Mouse (Mus musculus) thymus, postnatal 10 days (tissue): Measurements from ENCODE around the gene Uqcc3.
"Not testable (repeated sequence)": the region's sequence is repeated elsewhere in the genome, so short reads cannot be mapped to it uniquely, and the experiment has no call there.

Experiments
- DNase-seq, 2 experiments: peaks; one replicate each; pipeline ENCODE4 v3.0.0; 2021; ENCODE audit warnings: low spot score in 2 of 2

Uqcc3 gene

DNA sequence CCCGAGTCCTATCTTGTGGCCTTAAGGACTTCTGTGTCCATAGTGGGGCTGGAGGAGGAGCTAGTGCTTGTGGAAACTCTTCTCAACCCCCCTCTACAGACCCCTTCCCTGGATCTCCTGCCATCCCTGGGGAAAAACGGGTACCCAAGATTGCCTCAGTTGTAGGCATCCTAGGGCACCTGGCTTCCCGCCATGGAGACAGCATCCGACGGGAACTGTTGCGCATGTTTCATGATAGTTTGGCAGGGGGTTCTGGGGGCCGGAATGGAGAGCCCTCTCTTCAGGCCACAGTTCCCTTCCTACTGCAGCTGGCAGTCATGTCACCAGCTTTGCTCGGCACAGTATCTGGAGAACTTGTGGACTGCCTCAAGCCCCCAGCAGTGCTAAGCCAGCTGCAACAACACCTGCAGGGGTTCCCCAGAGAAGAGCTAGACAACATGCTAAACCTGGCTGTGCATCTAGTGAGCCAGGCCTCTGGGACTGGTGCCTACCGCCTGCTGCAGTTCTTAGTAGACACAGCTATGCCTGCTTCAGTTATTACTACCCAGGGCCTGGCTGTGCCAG, 14.8 kb upstream of the Uqcc3 start:
- DNase-seq, result no peak

DNA sequence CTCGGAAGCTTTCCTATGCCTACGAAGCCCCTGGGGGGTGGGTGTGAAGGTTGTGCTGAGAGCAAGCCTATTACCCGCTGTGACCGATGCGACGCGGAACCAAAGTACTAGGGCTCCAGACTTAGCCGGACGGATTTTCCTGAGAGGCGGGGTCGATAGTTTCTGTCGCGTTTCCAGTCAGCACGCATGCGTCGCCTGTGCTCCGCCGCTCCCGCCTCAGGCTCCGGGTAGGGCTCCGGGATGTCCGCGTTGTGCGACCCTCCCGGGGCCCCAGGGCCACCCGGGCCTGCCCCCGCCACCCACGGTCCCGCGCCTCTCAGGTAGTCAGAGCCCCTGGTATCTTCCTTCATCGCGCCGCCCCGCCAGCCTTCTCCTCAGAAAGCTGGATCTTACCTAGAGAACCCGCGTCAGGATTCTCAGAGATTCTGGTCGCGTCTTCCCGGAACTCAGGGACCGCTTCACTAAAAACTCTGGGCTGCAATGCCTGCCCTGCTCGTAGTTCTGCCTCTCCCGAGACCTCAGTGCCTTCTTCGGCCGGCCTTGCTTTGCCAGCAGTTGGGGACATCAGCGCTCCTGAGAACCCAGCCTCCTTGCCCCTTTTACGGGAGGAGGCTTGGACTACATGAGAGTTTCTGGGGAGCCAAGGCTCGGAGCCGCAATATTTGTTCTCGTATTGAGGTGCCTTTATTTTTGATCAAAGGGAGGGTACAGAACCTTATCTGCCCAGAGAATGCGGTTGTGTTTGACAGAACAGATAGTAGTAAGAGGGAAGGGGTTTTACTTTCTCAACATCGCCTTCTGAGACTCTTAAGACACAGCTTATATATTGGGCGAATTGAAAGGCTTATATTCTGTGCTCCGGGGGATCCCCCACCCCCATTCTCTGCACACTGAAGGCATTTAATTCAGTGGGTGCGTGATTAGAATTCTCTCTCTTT, 12.4 kb upstream of the Uqcc3 start, which contains the start of gene Ints5:
Ints5 (plus strand) TSS at position 177 of the 938 bp plus-strand sequence.
- peak; percentile 73 to 83 for DNase-seq

DNA sequence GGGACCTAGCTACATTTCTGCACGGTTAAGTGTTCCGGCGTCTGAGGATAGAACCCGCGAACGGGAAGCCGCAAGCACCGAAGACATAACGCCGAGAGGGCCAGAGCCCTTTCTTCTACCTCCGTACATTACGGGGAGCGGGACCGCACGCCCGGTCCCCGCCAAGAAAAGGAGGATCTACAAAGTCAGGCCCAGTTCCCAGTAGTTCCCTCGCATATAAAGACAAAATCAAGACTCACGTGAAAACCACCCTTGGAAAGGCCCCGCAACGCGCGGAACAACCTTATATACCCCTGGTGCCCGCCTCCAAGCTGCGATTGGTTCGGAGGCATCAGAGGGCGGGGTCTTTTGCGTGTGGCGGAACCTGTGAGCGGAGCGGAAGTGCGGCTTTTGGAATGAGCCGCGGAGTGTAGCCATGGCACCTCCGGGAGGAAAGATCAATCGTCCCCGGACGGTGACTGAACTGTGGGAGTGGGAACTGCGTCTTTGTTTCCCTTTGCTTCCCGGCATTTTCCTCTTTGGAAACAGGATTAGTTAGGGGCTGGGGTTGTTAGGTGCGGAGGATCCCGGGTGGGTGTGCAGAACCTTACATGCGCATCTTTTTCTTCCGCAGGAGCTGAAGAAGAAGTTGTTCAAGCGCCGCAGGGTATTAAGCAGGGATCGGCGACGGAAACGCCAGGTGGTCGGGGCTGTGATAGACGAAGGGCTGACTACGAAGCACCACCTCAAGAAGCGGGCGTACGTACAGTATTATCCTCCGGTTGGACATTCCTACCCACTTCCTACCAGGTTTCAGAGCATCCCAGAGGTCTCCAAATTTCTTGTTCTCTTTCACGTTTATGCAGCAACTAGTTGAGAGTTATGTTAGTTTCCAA, 8.0 kb upstream of the Uqcc3 start, which contains the start of the genes 1810009A15Rik and Gm49416:
1810009A15Rik (plus strand) TSS at position 343 of the 875 bp plus-strand sequence.
Gm49416 (plus strand) TSS at position 416 of the 875 bp plus-strand sequence.
- peak; percentile 94 to 96 for DNase-seq

DNA sequence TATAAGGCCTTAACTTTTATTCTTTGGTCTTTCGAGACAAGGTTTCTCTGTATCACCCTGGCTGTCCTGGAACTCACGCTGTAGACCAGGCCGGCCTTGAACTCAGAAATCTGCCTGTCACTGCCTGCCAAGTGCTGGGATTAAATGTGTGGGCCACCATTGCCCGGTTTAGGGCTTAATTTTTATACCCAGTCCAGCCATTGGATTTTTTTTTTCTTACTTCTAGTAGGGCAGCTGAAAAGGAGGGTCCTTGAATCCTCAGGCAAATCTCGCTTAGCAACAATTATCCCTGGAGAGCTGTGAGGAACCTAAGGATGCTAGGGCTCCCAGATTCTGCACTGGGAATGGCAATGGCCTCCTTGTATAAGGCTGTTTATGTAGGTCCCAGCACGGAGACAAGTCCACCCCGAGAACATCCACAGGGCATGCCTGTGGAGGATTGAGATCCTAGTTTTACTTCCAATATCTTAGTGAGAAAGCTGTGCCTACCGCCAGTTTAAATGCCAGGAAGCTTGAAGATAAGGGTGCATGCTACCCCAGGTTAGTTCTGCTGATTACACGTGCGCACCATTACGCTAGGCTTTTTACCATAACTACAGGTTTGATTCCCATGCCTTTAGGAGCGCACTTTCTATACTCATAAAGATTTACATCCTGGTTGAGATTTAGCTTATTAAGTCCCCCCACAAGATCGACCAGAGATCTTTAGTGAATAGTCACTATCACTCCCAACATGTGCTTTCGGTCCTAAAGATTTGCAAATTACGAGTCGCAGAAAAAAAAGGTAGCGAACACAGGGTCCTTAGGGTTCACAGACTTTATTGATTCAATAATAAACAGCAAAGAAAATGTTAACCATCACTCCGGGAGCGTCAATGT, 7.1 kb upstream of the Uqcc3 start:
- no peak for DNase-seq

DNA sequence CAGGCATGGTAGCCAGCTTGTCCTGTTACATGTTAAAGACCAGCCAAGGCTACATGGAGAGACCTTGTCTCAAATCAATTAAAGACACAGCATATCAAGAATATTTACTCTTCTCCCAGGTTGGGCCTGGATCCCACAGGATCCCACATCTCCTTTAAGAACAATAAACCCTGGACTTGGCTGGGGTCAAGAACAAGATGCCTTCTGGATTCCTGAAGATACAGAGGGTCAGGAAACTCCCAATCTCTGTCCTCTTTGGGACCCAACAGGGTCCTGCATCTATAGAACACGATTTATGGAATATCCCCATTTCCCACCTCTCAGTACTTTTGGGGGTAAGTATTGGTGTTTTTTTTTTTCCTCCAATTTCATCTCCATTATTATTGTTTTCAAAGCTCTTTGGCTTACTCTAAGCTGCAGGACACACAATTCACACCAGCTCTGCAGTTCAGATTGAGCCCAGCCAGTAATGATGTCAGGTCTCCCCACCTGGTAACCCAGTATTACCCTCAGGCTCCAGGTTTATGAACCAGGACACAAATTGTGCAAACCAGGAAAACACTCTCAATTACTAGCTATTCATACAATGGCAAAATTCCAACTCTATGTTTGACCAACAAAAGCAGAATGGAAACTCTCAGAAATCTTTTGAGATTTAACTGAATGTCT, 6.3 kb upstream of the Uqcc3 start:
- no peak for DNase-seq

DNA sequence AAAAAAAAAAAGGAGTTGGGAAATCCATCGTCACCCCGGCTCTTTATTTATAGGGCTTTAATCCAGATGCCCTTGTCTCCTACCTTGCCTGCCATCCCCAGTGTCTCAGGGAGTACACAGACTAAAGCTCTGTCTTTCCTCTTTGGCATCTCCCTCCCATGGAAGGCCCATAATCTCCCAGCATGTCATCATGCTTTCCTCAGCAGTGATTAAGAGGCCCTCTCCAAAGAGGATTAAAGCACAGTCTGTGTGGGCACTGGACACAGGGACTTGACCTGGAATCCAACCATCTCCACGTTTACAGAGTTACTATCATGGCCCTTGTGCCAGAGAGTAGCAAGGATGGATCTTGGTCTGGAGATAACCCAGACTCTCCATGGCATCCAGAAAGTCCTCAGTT, 2.9 kb upstream of the Uqcc3 start, which contains the start of the genes Lbhd1 and Gm49403:
Lbhd1 (plus strand) TSS at position 117 of the 400 bp plus-strand sequence.
Gm49403 (plus strand) TSS at position 315 of the 400 bp plus-strand sequence.
- no peak for DNase-seq

DNA sequence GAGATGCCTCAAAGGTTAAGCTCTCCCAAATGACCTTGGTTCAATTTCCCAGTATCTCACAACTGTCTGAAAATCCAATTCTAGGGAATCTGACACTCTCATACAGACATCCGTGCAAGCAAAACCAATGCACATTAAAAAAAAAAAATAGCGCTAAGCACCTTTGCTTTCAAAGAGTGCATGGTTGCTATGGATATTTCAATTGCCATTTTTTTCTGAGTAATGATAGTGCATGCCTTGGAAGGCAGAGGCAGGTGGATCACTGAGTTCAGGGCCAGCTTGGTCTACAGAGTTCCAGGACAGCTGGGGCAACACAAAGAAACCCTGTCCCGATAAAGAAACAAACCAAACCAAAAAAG, 290 bp upstream of the Uqcc3 start:
- DNase-seq, result no peak

DNA sequence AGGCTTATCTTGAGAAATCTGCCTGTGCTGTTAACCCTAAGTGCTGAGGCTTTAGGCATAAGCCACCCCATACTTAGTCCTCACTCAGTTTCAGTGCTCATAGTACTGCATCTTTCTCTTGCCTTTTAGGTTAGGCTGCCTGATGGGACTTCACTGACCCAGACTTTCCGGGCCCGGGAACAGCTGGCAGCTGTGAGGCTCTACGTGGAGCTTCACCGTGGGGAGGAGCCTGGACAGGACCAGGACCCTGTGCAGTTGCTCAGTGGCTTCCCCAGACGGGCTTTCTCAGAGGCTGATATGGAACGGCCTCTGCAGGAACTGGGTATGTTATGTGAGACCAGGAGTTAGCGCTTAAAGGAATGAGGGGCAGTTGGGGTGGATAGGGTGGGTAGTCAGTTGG, 5.7 kb downstream of the Uqcc3 start:
- DNase-seq, result no peak

DNA sequence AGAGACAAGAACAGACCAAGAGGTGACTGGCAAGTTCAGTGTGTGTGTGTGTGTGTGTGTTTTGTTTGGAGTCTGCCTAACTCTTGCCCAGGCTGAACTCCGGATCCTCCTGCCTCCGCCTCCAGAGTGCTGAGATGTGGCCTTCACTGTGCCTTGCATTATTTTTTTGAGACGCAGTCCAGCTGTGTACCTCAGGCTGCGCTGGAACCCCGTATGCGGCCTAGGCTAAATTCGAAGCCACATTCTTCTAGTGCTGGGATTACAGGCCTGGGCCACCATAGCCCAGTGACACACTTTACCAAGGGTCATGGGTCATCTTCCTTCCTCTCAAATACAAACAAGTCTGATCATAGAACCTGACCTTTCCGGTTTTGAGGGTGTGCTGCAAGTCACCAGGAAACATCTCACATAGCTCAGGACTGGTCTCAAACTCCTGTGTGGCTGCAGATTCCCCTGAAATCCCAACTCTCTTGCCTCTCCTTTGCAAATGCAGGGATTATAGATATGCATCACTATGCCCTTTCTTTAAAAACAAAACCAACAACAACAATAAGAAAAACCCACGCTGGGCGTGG, 8.4 kb downstream of the Uqcc3 start:
- DNase-seq, result no peak

DNA sequence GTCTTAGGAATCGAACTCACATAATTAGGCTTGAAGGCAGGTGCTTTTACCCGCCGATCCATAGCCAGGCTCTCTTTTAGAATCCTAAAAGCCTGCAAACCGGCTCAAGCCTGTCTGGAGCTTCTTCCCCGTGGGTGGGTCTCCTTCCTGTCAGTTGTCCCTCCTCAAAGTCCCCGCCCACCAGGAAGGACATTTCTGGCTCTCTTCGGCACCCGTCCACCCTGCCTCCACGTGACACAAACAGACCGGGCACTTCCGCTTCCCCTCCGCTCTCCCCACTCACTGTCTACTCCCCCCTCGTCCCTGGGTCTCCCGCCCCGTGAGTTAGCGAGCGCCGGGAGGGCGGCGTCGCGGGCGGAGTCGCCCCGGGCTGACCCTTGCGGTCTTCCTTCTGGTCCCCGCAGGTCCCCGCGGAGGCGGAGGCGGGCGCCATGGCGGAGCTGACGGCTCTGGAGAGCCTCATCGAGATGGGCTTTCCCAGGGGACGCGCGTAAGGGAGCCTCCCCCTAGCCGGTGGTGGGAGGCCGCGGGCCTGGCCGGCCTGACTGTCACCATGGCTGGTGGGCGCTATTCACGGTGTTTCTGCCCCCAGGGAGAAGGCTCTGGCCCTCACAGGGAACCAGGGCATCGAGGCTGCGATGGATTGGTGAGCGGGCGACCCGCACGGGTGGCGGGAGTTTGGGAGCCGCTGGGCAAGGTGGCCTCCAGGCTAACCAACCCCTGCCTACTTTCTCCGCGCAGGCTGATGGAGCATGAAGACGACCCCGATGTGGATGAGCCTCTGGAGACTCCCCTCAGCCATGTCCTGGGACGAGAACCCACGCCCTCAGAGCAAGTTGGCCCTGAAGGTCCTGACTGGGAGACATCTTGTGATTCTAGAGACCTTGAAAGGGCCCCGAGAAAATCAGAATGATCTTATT, 9.2 kb downstream of the Uqcc3 start, which contains the start of gene Ubxn1:
Ubxn1 (plus strand) TSS at position 230 of the 920 bp plus-strand sequence.
- DNase-seq, result peak; percentile 93 to 95

DNA sequence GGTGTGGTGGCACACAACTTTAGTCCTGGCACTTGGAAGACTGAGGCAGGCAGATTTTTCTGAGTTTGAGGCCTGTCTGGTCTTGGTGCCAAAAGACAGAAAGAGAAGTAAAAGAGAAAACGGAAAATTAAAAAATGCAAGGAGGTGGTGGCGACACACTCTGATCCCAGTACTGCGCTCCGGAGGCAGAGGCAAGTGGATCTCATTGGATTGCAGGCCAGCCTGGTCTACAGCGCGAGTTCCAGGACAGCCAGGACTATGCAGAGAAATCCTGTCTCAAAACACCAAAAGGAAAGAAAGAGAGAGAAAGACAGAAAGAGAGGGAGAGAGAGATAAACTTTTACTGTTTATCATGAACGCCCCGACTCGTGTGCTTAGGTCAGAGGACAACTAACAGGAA, 9.9 kb downstream of the Uqcc3 start:
- no peak for DNase-seq

DNA sequence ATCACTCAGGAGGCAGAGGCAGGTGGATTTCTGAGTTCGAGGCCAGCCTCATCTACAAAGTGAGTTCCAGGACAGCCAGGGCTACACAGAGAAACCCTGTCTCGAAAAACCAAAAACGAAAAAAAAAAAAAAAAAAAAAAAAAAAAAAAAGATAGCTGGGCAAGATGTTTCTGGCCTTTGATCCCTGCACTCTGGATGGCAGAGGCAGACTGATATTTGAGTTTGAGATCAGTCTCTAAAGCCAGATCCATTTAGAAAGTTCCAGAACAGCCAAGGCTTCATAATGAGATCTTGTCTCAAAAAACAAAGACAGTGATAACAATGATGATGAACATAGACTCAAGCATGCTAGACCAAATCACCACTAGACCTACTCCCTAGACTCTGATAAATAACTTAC, 10.3 kb downstream of the Uqcc3 start:
- not testable (repeated sequence) for DNase-seq

DNA sequence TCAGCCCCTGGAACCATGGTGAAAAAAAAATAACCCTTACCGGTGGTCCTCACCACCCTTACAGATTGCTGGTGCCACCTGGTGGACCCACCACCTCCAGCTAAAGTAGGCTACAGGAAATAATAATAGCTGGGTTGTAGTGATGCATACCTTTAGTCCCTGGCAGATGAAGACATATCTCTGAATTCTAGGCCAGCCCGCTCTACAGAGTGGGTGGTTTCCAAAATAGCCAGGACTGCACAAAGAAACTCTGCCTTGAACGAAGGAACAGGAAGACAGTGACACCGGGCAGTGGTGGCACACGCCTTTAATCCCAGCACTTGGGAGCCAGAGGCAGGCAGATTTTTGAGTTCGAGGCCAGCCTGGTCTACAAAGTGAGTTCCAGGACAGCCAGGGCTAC, 16.5 kb downstream of the Uqcc3 start:
- no peak for DNase-seq

DNA sequence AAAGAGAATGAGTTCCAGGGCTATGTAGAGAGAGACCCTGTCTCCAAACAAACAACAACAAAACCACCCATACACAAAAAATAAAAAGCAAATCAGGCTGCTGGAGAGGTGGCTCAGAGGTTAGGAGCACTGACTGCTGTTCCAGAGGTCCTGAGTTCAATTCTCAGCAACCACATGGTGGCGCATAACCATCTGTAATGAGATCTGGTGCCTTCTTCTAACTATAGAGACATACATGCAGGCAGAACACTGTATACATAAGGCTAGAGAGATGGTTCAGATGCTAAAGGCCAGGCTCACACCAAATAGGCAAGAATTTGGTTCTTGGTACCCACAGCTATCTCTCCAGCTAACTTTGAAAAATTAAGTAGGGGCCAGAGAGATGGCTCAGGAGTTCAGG, 21.7 kb downstream of the Uqcc3 start:
- peak; percentile 42 to 51 for DNase-seq

DNA sequence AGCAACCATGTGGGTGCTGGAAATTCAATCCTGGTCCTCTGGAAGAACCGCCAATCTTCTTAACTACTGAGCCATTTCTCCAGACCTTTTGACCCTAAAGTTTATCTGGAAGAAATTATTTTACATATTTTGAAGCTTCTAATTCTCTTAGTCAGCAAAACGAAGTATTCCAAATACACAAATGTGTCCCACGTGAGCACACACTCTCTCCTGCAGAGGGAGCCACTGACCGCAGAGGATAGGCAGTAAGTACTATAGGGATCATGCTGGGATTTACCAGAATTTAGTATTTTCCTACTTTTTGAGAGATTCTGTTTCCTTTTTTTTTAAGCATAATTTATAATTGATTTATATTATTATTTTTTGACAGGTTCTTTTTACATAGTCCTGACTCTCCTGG, 23.0 kb downstream of the Uqcc3 start:
- DNase-seq, result peak in 1 of 2 experiments; percentile 55

DNA sequence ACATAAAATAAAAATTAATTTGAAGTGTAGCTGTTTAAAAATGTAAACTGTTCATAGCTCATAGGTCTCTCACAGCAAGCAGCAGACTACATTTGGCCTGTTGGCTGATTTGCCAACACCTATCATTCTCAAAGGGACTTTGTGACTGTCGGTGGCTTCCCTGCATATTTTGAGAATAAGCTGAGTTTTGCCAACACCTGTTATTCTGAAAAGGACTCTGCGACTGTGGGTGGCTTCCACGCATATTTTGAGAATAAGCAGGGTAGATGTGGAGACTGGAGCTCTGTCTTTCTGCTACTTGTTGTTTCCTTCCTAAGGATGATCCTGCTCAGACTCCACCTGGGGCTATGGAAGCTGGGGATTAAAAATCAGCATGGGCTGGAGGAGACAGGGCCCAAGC, 27.6 kb downstream of the Uqcc3 start:
- DNase-seq, result no peak

DNA sequence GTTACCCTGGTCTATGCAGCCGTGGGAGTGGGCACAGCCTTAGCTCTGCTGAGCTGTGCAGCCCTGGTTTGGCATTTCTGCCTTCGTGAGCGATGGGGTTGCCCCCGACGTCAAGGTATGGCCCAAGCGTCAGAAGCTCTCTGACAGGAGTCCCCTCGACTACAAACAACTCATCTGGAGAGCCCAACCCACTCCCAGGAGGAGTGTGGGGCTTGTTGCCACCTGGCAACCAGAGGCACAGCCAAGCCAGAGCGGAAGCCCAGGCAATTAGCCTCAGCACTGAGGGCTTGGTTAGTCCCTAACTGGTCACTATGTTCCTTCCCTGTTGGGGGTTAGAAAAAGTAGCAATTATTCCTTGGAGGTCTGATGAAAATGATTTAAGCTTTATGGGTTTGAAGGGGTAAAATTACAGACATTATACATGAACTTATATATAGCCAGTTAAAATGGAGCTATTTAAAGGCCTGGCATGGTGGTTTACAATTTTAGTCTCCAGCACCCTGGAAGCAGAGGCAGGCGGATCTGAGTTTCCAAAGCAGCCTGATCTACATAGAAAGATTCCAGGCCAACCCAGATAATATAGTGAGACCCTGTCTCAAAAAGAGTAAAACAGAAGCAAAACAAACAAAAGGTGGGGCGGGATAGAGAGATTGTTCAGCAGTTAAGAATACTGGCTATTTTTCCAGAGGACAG, 28.3 kb downstream of the Uqcc3 start:
- DNase-seq, result no peak

DNA sequence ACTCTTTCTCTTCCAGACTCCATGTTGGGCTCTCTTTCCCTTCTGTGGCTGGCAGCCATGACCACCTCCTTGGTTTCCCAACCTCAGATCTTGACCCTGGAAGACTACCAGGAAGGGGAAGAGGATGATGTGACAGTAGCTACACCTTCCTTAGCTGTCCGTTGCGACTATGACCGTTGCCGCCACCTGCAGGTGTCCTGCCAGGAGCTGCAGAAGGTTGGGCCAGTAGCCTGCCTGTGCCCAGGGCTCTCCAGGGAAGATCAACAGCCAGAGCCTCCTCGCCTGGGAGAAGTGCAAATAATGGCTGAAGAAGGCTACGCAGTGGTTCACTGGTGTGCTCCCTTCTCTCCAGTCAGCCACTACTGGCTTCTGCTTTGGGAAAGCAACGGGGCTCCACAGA, 29.1 kb downstream of the Uqcc3 start:
- no peak for DNase-seq
